Mouse (Mus musculus) testis, postnatal 10 days (tissue): ENCODE data around the gene Bbc3.
"Not testable (repeated sequence)": the region's sequence is repeated elsewhere in the genome, so short reads cannot be mapped to it uniquely, and the experiment has no call there.

Experiments
- DNase-seq: peaks from one replicate; pipeline ENCODE4 v3.0.0; 2021; ENCODE audit warnings: low spot score

Bbc3 gene

DNA sequence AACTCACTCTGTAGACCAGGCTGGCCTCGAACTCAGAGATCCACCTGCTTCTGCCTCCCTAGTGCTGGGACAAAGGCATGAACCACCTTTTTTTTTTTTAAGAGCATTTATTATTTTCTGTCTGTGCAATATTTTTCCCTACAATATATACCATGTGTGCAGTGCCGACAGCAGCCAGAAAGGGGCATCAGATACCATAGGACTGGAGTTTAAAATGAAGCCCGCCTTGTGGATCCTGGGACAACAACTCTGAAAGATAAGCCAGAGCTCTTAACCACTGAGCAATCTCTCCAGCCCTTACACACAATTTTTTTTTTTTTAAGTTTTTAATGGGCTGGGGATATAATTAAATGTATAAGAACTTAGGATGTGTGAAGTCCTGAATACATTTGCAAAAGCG lies 13.8 kb upstream of the Bbc3 start:
- DNase-seq: no peak

DNA sequence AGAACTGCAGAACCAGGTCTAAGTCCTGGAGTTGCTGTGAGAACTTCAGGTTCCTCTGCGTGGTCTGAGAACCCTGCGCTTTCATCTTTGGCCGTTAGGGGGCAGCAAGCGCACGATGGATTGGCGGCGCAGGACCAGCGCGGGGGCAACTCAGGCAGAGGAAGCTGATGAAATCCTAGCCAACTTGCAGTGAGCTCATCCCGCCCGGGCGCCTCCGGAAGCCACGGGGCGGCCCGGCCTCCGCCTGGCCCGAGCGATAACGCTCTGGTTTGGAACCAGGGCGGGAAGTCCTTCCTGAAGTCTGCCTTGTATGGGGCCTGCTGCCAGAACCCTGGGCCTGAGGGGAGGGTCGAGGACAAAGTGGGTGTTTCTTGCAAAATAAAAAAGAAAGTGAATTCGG lies 13.4 kb upstream of the Bbc3 start:
- peak; percentile 95 for DNase-seq

DNA sequence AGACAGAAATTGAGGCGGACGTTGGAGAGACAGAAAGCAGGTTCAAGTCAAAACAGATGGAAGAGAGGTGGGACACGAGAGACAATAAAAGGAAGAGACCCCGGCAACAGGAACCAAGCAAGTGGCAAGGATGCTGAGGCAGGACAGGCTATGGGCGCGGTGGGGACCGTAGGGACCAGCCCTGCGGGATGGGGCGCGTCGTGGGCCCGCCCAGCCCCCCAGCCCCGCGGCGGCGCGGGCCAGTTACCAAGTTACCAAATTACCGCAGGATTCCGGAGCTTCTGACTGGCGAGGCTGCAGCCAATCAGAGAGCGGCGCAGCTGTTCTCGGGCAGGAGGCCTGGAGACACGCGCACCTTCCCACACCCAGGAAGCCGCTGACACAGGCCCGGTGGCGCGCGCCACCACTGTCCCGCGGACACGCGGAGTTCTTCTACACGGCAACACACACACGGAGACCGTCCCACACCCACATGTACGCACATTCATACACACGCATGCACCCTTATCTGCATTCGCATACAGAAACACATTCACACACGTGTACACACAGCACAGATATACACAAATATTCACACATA lies 12.8 kb upstream of the Bbc3 start:
- DNase-seq: peak; percentile 76

DNA sequence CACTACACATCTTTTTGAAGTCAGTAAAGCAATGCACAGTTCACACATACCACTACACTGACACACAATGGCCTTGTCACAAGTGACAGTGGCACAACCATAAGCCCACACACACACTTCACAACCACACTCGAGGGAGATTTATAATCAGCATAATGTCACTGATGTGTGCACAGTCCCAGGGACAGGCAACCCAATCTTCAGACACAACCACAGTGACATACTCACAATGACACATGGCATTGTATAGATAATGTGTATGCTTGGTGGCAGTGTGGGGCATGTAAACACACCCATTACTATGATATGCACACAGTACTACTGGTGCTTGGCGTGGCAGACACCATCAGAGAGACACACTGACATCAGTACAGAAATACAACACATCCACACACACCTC lies 12.0 kb upstream of the Bbc3 start:
- no peak for DNase-seq

DNA sequence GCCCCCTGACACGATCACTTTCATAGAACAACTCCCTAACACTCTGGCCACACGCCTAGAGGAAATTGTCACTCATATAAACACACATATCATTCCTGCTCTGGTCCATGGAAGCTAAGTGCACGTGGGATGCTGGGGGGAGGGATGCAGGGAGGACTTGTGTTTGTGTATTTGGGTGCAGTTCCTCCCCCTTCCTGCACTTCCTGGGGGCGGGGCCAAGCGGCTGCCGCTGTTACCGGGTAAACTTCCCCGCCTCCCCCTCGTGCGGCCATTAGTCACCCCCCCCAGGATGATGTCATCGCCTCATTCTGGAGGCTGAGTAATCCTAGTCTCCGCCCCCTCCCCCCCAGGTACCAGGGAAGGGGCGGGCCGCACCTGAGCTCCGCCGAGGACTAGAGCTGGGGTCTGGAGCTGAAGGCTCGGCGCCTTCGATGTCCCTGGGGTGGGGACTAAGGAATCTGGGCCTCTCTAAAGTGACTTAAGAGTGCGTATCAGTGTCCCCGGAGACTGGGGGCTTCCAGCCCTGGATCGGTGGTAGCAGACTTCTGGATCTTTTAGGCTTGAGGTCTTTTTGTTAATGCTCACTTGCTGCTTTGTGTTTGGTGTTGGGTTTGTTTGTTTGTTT lies 11.3 kb upstream of the Bbc3 start:
- peak; percentile 94 for DNase-seq

DNA sequence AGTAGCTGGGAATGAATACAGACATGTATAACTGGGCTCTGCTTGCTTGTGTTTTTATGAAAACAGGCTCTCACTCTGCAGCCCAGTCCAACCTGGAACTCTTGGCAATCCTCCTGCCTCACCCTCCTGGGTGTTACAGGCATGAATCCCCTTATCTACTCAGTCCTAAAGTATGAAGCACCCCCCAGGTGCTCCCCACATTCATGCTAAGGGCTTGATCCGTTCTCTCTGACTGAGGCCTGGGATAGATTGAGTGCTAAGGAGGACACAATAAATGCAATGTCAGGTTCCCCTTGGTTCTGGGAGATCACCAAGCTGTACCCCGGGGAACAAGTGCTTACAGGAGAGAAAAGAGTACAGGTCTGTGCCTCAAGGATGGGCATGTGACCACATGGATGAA lies 10.6 kb upstream of the Bbc3 start:
- no peak for DNase-seq

DNA sequence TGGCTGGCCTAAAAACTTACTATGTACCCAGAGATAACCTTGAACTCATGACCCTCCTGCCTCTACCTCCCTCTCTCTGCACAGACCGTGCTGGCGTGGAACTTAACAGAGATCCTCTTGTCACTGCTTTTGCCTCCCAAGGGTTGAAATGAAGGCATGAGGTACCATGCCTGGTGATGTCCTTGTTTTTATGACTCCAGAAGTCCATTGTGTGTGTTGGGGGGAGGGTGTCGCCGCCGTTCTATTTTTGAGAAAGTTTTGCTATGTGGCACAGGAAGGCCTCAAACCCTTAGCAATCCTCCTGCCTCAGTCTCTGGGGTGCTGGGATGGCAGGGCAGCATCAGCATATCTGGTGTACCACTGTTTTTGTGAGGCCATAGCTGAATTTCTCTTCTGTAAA lies 9.3 kb upstream of the Bbc3 start:
- no peak for DNase-seq

DNA sequence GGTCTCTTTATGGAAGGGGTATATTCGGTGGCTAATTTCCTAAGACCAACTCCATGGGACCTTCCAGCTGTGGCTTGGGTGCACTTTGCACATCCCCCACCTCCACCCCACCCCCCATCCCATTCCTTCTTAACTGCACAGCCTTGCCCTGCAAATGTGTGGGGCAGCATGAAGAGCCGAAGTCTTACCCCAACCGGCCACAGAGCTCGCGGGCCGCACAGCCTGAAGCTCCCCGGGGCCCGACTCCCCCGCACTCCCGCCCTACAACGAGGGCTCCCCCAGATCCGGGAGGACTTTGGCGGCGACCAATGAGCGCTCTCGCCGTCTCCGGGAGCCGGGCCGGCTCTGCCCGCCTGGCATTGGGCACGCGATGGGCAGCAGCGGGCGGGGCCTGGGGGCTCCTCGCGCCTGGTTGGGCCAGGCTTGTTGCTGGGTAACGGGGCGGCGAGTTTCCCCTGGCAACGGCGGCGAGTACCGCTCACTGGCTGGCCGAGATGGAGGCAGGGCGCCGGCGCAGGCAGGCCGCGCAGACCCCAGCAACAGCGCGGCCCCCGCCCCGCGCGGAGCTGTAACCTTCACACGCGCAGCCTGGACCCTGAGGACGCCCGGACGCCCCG lies 8.7 kb upstream of the Bbc3 start:
- peak; percentile 91 for DNase-seq

DNA sequence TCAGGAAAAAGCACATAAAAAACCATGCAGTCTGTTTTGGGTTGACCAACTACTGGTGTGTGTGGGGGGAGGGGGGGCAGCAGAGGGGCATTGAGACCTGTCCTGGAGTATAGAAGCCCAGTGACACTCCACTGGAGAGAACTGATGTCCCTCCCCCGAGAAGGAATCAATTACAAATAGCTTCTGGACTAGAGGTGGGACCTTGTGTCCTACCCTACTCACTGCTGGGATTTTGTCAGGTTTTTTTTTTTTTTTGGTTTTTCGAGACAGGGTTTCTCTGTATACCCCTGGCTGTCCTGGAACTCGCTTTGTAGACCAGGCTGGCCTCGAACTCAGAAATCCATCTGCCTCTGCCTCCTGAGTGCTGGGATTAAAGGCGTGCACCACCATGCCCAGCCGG lies 1.1 kb upstream of the Bbc3 start:
- not testable (repeated sequence) for DNase-seq

DNA sequence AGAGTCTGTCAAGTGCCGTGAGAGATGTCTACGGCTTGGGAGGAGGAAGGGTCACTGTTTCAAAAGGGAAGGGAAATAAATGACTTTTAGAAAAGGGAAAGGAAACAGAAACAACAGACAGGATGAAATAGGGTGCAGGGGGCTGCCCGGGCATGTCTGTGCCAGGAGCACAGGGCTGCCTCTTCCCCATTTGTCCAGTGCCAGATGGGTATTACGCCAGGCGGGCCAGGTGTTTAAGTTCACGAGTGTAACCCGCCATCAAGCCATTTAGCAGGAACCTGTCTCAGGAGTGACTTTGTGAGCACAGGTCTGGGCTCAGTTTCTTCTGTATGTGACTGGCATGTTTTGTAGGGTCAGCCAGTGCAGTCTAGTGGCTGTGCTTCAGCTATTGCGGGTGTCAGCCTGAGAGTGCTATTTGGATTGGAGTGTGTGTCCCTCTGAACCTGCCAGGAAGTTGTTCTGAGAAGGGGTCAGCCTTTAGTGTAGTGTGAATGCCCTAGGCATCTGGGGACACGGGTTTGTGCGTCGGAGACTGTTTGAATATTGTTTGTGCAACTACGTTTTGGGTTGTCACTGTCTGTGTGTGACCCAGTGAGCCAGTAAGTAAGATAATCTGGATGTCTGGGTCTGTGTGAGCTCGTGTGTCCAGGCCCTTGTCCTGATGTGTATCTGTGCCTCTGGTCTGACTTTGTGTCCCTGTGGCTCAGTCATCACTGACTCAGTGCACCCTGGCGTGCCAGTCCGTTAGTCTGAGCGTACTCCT lies 543 bp downstream of the Bbc3 start:
- no peak for DNase-seq

DNA sequence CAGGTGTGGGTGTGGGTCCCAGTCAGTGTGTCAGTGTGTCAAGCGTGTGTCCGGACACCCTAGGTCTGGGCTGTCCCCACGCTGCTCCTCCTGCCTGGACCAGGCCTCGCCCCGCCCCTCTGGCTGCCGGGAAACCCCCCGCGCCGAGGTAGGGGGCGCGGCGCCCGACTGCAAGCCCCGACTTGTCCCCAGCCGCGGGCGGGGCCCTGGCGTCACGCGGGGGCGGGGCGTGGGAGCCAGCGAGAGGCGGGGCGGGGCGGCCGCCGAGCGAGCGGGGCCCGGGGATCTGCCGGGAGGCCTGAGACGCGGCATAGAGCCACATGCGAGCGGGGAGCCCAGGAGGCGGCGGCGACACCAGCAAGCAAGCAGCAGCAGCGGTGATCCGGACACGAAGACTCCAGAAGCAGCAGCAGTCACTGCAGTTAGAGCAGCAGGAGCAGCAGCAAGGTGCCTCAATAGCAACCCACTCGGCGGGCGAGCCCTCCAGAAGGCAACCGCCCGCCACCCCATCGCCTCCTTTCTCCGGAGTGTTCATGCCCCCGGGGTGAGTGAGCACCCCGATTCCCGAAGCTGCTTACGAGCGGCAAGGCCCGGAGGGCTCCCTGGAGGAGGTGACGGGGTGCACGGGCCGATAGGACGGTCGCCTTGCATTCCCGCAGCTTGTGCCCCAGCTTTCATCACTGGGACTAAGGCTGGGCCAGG lies 1.3 kb downstream of the Bbc3 start:
- DNase-seq: peak; percentile 93

DNA sequence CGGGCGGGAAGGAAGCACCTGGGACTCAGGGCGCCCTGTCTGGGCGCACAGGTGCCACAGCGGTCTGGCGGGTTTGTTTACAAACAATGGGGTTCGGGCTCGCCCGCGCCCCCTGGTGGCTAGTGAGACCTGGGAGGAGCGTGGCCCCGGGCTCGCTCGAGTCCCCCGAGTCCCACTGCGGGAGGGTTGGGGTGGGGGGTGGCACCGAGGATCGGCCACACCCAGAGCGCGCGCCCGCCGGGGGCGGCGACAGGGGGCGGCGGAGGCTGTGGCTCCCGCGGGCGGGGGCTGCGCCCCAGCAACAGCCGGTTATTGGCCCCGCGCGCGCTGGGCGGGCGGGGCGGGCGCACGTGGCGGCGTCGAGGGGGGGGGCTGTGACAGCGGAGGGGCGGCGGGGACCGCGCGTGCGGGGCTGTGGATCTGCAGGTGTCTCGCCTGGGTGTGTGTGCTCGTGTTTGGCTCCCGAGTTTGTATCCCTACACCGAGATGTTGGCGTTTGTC lies 1.9 kb downstream of the Bbc3 start:
- DNase-seq: peak; percentile 90

DNA sequence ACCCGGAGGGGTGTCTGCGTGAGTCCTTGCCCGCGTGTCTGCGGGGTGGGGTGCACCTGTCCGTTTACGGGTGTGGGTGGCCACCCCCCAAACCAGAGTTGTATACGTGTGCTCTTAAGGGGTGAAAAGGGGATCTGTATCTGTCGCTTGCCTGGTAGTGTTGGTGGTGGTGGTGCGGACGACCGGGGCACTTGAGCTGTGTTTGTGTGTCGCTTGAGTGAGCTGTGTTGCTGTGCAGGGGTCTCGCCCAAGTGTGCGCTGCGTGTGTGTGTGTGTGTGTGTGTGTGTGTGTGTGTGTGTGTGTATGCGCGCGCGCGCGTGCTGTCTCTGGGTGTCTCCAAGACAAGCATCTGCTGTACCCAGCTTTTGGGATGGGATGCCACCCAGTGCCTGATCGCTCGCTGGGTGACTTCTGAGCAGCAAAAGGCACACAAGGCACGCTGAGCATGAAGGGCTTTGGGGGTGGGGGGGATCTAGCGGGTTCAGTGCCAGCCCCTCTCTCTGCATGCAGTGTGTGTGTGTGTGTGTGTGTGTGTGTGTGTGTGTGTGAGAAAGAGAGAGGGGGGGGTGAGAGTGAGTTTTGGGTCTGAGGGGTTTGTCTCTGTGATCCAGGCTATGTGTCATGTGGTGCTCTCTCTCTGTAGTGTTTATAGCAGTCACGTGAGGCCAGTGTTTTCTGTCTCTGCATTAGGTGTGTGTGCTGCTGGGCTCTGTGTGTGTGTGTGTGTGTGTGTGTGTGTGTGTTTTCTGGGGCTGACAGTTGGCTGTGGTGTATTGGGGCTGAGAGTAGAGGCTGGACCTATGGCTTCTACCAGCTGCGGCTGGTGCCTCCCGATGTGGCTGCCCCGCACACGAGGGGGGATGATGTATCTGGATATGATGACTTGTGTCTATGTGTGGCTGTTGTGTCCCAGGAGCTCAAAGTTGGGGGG lies 2.6 kb downstream of the Bbc3 start:
- peak; percentile 63 for DNase-seq

DNA sequence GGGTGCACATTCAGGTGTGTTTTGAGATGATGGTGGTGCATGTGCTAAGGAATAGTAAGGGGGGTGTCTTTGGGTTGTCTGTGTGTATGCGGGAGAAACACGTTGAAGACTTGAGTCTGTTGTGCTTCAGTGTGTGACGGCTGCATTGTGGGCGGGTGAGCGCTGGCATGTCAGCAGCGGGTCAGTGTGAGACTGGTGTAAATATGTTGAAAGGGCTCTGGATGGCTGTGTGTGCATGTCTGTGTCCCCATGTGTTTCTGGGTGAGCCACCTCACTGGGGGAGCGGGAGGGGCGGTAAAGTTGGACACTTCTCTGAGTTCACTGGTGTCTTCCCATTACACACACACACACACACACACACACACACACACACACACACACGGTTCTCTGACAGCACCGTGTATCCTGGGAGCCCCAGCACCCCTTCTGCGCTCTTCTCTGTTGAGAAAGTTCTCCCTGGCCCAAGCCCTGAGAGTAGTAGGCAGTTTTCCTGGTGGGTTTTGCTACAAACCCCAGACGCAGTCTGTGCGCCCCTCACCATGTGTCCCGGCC lies 3.3 kb downstream of the Bbc3 start:
- peak; percentile 47 for DNase-seq

DNA sequence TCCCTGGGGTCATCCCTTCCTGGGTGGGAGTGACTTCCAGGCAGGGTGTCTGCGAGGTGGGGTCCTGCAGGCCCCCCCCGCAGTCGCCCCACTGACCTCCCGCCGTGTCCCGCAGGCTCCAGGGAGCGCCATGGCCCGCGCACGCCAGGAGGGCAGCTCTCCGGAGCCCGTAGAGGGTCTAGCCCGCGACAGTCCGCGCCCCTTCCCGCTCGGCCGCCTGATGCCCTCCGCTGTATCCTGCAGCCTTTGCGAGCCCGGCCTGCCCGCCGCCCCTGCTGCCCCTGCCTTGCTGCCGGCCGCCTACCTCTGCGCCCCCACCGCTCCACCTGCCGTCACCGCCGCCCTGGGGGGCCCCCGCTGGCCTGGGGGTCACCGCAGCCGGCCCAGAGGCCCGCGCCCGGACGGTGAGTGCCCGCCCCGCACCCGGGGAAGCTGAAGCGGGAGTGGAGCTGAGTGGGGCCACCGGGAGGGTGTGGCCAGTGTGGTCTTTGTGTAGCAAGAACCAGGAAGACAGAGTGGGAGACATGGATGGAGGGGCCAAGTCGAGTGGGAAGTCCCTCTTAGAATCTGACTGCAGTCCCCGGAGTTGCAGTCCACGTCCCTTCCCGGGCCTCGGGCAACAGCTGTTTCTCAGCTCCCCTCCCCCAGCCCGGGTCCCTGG lies 3.9 kb downstream of the Bbc3 start:
- DNase-seq: peak; percentile 64

DNA sequence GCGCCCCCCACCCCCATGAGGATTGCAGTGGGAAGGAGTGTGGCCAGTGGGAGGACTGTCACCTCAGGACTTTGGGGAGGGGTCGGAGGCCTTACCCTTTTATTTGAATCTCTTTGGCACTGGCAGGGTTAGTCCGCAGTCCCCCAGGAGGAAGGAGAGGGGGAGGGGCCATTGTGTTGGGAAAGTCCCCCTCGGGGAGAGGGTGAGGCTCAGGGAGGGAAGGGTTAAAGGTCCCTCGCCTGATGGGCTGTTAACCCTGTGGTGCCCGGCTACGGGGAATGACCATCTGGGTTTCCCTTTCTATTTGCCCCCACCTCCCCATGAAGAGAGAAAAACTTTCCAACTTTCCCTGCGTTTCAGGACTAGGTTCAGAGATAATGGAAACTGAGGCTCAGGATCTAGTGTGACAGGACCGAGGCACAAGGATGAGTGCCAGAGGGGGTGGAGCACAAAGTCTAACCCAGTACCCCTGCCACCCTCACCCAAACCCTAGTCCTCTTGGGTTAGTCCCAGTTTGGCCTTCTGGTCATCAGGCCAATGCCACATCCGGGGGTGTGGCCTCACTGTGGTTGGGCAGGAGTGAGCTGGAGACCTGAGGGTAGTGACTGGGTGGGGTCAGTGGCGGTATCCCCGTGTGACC lies 4.6 kb downstream of the Bbc3 start:
- peak; percentile 89 for DNase-seq

DNA sequence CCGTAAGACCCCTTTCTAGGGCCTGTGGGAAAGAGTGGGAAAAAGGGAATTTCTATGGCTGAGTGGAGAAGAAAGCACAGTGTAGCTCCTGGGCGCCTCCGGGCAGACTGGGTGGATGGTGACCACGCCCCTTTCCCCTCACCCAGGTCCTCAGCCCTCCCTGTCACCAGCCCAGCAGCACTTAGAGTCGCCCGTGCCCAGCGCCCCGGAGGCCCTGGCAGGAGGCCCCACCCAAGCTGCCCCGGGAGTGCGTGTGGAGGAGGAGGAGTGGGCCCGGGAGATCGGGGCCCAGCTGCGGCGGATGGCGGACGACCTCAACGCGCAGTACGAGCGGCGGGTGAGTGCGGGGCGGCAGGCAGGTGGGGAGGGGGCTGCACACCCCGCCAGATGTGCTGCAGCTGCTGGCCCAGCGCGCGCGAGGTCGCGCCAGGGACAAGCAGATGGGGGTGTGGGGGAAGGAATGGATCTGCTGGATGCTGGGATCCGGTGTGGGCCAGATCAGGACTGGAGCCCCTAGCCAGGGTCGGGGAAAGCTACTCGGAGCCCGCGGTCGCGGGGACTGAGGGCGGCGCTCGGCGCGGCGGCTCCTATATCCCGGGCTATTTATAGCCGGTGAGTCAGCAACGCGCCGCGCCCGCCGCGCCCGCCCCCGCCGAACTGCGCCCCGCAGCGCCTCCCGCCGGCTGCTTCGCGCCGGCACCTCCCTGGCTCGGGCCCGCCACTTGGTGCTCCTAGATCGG lies 5.5 kb downstream of the Bbc3 start:
- DNase-seq: peak; percentile 89

DNA sequence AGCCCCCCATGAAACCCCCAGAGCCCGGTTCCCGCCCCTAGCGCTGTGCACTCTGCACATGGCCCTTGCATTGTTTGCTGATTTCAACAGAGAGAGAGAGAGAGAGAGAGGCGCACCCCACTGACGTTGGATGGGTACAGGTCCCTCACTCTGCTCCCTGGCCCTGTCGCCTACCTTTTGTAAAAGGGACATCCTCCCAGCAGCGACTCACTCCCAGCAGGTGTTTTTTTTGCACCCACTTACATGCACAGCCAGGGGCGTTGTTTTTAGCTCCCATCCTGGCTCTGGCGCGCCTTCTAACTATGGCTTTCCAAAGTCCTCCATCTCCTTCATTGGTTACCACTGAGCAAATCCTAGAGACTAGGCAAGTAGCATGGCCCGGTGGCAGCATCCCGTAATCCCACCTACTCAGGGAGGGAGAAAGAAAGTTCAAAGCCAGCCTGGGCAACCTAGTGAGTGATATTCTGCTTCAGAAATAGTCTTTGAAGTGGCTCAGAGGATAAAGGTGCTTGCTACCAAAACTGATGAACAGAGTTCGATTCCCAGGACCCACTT lies 6.1 kb downstream of the Bbc3 start:
- DNase-seq: no peak
